Mouse (Mus musculus): ENCODE data around the gene Trip10. TPM values are rescaled to one million over a fixed set of nuclear protein-coding genes. Genes with fewer than 3 reads are reported as not detected.
"Not testable (repeated sequence)": the region's sequence is repeated elsewhere in the genome, so short reads cannot be mapped to it uniquely, and the experiment has no call there.

The Trip10 gene
- total RNA-seq, 1 experiment from 2014 or later: 64.8 TPM

- DNase-seq: no peak
These were observed 14.9 kb downstream of the Trip10 start for GRCm38 (mm10) chr17:57264164-57264563.

- peak; percentile 87 for DNase-seq
These were observed 16.0 kb downstream of the Trip10 start for GRCm38 (mm10) chr17:57264972-57265945.

GRCm38 (mm10) chr17:57267556-57268126 is 18.4 kb downstream of the Trip10 start:
- DNase-seq: no peak

GRCm38 (mm10) chr17:57271301-57271700 is 22.0 kb downstream of the Trip10 start:
- no peak for DNase-seq

GRCm38 (mm10) chr17:57273846-57274245 is 24.6 kb downstream of the Trip10 start:
- DNase-seq: no peak

- DNase-seq: no peak
These were observed 25.4 kb downstream of the Trip10 start for GRCm38 (mm10) chr17:57274686-57275085.

- DNase-seq: peak; percentile 94
These were observed 26.1 kb downstream of the Trip10 start for GRCm38 (mm10) chr17:57275111-57275996.

- DNase-seq: no peak
These were observed 26.7 kb downstream of the Trip10 start for GRCm38 (mm10) chr17:57275997-57276351.

GRCm38 (mm10) chr17:57276634-57277121 is 27.4 kb downstream of the Trip10 start:
- peak; percentile 69 for DNase-seq

GRCm38 (mm10) chr17:57277598-57278261 is 28.5 kb downstream of the Trip10 start:
- DNase-seq: not testable (repeated sequence)

- no peak for DNase-seq
These were observed 29.3 kb downstream of the Trip10 start for GRCm38 (mm10) chr17:57278537-57278936.

GRCm38 (mm10) chr17:57278943-57279590 is 29.8 kb downstream of the Trip10 start, which contains the start of gene Vav1:
Vav1 (plus strand) TSS chr17:57279100.
- DNase-seq: no peak

- DNase-seq: no peak
These were observed 30.5 kb downstream of the Trip10 start for GRCm38 (mm10) chr17:57279591-57280224.

- no peak for DNase-seq
These were observed 31.2 kb downstream of the Trip10 start for GRCm38 (mm10) chr17:57280411-57280810.

GRCm38 (mm10) chr17:57283906-57284305 is 34.7 kb downstream of the Trip10 start:
- no peak for DNase-seq

GRCm38 (mm10) chr17:57285077-57285476 is 35.8 kb downstream of the Trip10 start:
- DNase-seq: no peak

GRCm38 (mm10) chr17:57286718-57287355 is 37.6 kb downstream of the Trip10 start:
- no peak for DNase-seq

- DNase-seq: no peak
These were observed 40.0 kb downstream of the Trip10 start for GRCm38 (mm10) chr17:57289252-57289651.

GRCm38 (mm10) chr17:57290001-57290670 is 40.9 kb downstream of the Trip10 start:
- DNase-seq: no peak

- DNase-seq: no peak
These were observed 41.4 kb downstream of the Trip10 start for GRCm38 (mm10) chr17:57290671-57291055.

All from adrenal gland, postnatal 25 days (tissue).